Mouse (Mus musculus) stomach, postnatal 0 days (tissue): ENCODE measurements around the gene Nomo1.

Source experiments
- CTCF ChIP-seq: IDR thresholded peaks from 2 replicates; pipeline ENCODE4 v1.5.1; 2016; ENCODE audit warnings: antibody characterized with exemption, low read depth, mild to moderate bottlenecking, moderate library complexity
- EP300 ChIP-seq: optimal IDR thresholded peaks from 2 replicates; pipeline ENCODE3; 2016; ENCODE audit warnings: antibody characterized with exemption

DNA sequence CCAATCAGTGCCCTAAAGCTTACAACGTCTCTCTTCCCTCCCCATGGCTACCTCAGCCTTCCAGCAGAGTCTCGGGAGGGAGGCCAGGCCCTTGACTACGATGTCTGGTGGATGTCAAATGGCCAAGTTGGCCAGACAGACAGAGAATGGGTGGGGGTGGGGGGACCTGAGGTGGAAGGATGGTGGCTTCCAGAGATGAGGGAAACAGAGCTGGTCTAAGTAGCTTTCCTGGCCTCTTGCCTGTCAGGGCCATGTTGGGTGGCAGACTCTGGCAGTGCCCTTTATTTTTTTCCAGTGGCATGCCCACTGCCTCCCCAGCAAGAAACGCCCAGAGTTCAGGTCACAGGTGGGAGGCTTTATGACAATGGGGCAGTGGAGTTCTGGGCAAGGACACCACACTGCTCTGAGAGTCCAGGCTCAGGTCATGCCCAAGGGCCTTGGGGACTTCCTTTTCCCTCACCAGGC lies 63.9 kb downstream of the Nomo1 start:
- TF ChIP-seq CTCF, result no peak
- no peak for TF ChIP-seq EP300
